Mouse (Mus musculus) B cell, adult 62 days (primary cell): ENCODE measurements around the gene Gm6882. TPM values are rescaled to one million over a fixed set of nuclear protein-coding genes. Genes with fewer than 3 reads are reported as not detected.

Source experiments
- total RNA-seq: library from RNA; stranded (reverse); gene quantifications from 4 replicates; pipeline ENCODE4 v1.2.4, GENCODE M21; 2023

The Gm6882 gene
- total RNA-seq: not detected in 4 replicates

GRCm38 (mm10) chr7:21432645-21433044, at the start of gene Gm6882:
Gm6882 (minus strand) TSS chr7:21432745.

Other genes starting within 250 kb of the Gm6882 start
- gene Gm5157, start 242.3 kb downstream of the Gm6882 start, total RNA-seq: not detected in 4 replicates
- gene Vmn1r124, start 172.1 kb downstream of the Gm6882 start, total RNA-seq: not detected in 4 replicates
- not detected in 4 replicates for gene Vmn1r125, start 160.6 kb downstream of the Gm6882 start, total RNA-seq
- gene Vmn1r126, start 131.3 kb downstream of the Gm6882 start, total RNA-seq: not detected in 4 replicates
- gene Vmn1r127, start 112.9 kb downstream of the Gm6882 start, total RNA-seq: not detected in 4 replicates
- gene Vmn1r128, start 83.4 kb downstream of the Gm6882 start, total RNA-seq: not detected in 4 replicates
- not detected in 4 replicates for gene Vmn1r129, start 71.5 kb downstream of the Gm6882 start, total RNA-seq
- not detected in 4 replicates for gene Vmn1r130, start 79.0 kb upstream of the Gm6882 start, total RNA-seq
- not detected in 4 replicates for gene Vmn1r131, start 113.3 kb upstream of the Gm6882 start, total RNA-seq
- gene Vmn1r132, start 181.3 kb upstream of the Gm6882 start, total RNA-seq: not detected in 4 replicates